Mouse (Mus musculus): ENCODE measurements around the gene Zcchc10.
"Not testable (repeated sequence)": the region's sequence is repeated elsewhere in the genome, so short reads cannot be mapped to it uniquely, and the experiment has no call there.

Gene Zcchc10

DNA sequence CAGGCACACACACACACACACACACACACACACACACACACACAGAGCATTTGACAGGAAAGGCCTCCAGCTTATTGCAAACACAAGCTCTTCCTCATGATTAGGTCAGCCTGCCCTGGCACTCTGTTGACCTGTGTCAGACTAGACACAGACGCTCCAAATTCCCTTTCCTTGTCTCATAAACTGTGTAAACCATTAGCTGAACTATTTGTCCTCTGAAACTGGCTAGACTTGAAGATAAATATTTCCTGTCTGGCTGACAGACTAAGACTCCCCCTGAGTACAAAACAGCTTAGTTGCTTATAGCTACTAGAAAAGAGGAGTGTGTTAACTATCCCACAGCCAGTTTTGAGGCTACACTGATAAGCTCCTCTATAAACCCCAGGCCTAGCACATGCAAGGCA, 9.7 kb upstream of the Zcchc10 start:
- ATAC-seq (ENCODE audit: insufficient number of reproducible peaks, low FRiP score, low TSS enrichment), result no peak

DNA sequence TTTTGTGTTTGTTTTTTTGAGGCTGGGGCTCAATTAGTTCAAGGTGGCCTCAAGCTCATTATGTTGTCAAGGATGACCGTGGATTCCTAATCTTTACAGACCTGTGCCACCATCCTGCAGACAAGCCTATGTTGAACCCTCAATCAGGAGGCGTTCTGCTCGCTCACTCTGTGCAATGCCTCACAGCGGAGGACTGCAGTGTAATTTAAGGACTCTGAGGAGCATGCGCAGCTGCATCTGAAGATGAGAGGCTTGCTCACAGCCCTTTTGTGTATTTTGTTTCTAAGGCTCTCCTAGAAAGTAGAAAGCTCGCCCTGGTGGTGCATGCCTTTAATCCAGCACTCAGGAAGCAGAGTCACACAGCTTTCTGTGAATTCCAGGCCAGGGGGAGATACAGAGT, 7.5 kb upstream of the Zcchc10 start:
- ATAC-seq (ENCODE audit: insufficient number of reproducible peaks, low FRiP score, low TSS enrichment), result no peak

DNA sequence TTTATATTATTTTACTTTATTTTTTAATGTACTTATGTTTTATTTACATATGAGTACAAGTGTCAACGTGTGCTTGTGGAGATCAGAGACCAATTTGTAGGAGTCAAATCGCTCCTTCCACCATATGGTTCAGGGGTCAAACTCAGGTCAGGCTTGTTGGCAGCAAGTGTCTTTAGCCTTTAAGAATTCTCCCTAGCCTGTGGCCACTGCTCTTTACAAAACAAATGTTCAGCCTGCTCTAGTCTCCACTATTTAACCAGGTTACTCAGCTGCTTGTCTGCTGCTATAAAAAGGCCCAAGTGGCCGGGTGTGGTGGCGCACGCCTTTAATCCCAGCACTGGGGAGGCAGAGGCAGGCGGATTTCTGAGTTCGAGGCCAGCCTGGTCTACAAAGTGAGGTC, 6.4 kb upstream of the Zcchc10 start:
- no peak for ATAC-seq (ENCODE audit: insufficient number of reproducible peaks, low FRiP score, low TSS enrichment)

DNA sequence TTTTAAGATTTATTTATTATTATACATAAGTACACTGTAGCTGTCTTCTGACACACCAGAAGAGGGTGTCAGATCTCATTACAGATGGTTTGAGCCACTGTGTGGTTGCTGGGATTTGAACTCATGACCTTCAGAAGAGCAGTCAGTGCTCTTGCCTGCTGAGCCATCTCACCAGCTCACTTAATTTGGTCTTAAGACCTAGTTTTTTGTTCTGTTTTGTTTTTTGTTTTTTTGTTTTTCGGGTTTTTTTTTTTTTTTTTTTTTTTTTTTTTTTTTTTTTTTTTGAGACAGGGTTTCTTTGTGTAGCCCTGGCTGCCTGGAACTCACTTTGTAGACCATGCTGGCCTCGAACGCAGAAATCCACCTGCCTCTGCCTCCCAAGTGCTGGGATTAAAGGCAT, 5.9 kb upstream of the Zcchc10 start:
- not testable (repeated sequence) for ATAC-seq (ENCODE audit: insufficient number of reproducible peaks, low FRiP score, low TSS enrichment)

DNA sequence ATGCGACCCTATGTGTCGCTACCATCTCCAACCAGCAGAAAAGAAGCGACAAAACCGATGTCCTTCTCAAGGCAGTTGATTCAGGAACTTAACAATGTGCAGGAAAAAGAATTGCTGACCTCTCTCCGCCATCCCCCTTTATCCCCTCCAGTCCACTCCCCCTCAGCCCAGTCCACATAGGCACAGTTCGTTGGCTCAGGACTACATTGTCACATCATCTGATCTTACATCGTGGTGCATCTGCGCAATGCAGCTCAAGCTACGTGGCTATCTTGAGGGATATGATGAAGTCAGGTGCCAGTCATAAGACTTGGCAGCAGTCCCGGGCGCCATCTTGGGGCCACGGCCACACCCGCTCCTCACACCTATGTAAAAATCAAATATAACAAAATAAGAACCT, 4.6 kb upstream of the Zcchc10 start:
- ATAC-seq (ENCODE audit: insufficient number of reproducible peaks, low FRiP score, low TSS enrichment), result not testable (repeated sequence)

DNA sequence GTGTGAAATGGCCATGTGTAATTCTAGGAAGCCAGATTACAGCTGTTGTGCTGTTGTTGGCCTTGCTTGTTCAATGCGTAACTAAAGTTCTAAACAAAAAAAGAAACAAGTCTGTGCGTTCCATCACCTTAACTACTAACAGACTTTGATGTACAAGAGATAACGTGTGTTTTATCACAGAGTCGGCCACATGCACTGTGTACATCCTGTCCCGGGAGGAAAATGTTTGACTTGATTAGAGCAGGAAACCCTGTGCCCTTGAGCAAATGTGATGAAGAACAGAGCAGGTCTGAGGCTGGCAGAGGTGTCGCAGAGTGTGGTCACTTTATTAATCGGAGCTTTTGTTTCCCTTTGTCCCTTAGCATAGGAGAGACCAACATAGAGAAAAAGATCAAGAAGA, 5.8 kb downstream of the Zcchc10 start:
- no peak for ATAC-seq (ENCODE audit: insufficient number of reproducible peaks, low FRiP score, low TSS enrichment)

DNA sequence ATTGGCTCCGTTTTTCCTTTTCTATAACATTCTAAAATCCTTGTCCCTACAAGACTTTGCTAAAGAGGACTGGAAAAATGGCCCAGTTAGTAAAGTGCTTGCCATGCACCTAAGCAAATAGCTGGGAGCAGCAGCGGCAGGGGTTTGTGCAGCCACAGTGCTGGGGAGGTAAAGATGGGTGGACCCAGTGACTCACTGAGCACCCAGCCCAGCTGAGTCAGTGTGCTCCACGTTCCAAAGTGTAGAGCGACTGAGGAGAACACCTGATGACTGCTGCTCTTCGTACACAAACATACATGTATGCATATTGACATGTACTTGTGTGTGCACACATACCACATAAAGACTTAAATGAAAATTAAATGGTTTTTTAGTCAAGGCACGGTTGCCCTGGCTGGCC, 6.6 kb downstream of the Zcchc10 start:
- ATAC-seq (ENCODE audit: insufficient number of reproducible peaks, low FRiP score, low TSS enrichment), result no peak

DNA sequence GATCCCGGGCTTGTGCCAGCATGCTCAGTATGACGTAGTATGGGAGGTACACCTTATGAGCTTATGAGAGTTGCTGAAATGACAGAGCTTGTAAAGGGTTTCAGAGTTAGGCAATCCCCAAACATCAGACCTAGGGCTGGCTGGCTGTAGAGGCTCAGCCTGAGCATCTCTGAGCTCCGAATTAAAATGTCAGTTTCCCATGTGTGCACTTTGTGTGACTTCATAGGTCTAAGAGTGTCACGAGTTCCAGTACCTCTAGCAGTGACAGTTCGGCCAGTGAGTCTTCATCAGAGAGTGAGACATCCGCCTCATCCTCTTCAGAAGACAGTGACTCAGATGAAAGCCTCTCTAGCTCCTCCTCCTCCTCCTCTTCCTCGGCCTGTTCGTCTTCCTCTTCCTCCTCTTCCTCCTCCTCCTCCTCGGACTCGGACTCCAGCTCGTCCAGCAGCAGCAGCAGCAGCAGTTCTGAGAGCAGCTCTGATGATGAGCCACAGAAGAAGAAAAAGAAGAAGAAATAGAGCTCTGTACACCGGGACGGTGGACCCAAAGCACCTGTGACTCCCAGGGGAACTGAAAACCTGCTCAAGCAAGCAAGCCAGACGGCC, 7.7 kb downstream of the Zcchc10 start:
- ATAC-seq (ENCODE audit: insufficient number of reproducible peaks, low FRiP score, low TSS enrichment), result no peak

DNA sequence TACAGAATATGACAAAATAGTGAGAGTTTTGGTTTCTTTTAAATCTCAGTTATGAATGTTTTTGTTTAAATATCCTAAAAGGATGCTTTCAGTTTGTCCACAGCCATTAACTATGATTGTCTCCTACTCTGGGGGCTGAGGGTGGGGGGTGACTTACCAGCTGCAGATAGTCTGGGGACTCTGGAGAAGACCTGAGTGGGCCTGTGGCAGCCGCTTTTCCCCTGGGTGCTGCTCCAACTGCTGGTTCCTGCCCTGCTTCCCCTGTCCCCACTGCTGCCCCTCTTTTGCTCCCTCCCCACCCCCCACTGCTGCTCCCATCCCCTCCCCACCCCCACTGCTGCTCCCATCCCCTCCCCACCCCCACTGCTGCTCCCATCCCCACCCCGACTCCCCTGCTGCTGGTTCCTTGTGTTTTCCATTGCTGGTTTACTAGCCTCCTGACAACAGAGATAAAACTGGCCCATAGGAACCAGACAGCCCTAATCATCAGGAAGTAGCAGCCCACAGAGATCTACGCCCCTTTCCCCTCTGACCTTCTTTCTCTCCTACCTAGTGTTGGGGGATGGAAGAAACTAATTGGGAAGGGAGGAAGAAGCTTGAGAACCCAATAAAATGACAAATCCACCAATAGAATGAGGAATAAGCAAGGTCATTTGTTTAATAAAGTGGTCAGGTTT, 11.2 kb downstream of the Zcchc10 start:
- no peak for ATAC-seq (ENCODE audit: insufficient number of reproducible peaks, low FRiP score, low TSS enrichment)

DNA sequence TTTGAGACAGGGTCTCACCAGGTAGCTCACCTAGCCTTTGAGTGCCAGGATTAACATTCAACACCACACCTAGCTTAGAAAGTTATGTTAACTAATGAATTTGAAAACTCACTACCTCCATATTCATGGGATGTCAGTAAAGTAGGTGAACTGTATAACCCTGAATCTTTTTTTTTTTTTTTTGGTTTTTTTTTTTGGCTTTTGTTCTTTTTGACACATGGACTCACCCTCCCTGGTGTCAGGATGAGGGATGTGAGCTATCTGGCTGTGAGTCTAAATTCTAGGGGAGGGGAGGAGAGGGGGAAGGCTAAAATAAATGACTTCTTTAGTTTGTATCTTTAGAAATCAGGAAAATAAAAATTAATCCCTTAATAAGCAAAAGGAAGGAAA, 11.7 kb downstream of the Zcchc10 start:
- no peak for ATAC-seq (ENCODE audit: insufficient number of reproducible peaks, low FRiP score, low TSS enrichment)

DNA sequence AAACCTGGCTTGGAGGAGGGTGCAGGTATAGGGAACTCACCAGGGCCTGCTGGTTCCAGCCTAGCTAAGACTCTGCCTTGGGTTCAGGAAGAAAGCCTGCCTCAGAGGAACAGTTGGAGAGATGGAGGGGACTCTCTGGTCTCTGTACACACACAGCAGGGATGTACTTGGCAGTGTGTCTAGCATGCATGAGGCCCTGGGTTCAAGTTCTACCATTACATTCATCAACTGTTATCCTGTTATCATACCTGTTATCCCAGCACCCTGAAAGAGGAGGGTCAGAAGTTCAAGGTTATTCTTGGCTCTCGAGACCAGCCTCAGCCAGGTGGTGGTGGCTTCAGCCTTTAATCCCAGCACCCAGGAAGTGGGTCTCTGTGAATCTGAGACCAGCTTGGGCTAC, 12.4 kb downstream of the Zcchc10 start:
- ATAC-seq (ENCODE audit: insufficient number of reproducible peaks, low FRiP score, low TSS enrichment), result no peak

DNA sequence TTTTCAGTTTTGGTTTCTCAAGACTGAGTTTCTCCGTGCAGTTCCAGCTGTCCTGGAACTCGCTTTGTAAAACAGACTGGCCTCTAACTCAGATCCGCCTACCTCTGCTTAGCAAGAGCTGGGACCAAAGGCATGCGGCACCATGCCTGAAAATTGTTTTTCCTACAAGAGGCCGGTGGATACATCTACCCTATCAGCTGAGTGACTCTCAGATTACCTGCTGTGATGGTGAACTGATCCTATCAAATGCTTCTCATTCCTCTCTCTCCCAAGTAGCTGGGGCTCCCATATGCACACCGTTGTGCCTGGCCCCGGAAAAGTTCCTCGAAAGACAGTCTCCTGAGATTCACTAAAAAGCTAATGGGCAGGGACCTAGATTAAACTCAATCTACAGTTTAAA, 13.2 kb downstream of the Zcchc10 start:
- no peak for ATAC-seq (ENCODE audit: insufficient number of reproducible peaks, low FRiP score, low TSS enrichment)

DNA sequence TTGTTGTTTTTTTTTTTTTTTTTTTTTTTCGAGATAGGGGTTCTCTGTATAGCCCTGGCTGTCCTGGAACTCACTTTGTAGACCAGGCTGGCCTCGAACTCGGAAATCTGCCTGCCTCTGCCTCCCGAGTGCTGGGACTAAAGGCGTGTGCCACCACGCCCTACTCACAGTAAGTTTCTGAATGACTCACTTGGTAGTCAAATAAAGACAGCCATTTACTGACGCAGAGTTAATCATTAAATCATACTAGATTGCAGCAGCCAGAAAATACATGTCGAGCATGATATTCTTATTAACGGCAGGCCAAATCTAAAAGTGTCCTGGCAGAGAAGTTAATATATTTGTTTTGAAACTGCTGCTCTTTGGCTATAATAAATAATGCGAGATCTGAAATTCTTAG, 16.5 kb downstream of the Zcchc10 start:
- not testable (repeated sequence) for ATAC-seq (ENCODE audit: insufficient number of reproducible peaks, low FRiP score, low TSS enrichment)

DNA sequence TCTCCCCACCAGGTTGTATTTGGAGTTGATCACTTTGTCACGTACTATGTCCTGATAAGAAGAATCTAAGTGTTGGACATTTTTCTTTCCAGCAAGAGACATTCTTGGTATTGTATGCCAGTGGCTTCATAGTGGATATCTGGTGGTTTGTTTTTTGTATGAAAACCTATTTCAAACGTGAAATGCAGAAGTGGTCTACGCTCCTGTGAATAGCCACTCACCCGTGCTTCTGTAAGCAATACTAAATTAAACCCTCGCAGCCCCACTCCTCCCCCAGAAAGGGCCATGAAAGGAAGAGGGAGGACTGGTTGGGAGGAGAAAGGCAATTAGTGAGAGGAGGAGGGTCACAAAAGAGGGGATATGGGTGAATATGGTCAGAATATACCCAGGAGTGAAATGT, 18.2 kb downstream of the Zcchc10 start:
- ATAC-seq (ENCODE audit: insufficient number of reproducible peaks, low FRiP score, low TSS enrichment), result no peak

DNA sequence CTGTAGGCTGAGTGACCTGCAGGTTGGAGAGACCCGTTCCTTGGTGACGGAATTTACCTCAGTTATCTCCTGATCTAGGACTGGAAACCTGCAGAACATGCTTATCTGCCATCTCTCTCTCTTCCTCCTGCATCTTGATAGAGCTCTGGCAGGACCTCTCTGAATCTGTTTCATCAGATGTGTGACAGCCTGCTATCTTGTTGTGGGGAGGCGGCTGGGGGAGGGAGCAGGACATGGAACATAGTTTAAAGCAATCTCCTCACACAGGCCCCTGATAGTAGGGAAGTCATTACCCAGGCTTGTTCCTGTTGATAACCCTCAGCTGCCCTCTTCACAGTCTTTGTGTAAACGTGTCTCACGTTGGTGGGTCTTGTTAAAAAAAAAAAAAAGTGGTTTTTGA, 20.8 kb downstream of the Zcchc10 start:
- ATAC-seq (ENCODE audit: insufficient number of reproducible peaks, low FRiP score, low TSS enrichment), result no peak

DNA sequence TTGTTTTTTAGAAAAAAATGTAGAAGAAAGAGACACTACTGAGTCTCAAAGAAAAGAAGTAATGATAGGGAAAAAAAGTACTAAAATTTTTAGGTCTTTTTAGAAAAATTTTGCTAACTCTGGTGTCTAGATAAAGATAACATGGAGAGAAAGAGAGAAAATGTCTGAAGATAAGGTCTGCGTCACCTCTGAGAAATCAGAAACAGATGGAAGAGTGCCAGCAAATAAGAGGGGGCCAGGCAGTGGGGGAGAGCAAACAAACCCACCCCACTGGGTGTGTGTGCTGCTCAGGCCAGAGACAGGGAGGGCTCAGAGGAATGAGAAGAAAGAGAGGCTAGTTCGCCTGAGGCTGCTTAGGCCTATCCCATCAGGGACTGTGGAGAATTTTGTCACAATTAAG, 21.3 kb downstream of the Zcchc10 start:
- ATAC-seq (ENCODE audit: insufficient number of reproducible peaks, low FRiP score, low TSS enrichment), result no peak

DNA sequence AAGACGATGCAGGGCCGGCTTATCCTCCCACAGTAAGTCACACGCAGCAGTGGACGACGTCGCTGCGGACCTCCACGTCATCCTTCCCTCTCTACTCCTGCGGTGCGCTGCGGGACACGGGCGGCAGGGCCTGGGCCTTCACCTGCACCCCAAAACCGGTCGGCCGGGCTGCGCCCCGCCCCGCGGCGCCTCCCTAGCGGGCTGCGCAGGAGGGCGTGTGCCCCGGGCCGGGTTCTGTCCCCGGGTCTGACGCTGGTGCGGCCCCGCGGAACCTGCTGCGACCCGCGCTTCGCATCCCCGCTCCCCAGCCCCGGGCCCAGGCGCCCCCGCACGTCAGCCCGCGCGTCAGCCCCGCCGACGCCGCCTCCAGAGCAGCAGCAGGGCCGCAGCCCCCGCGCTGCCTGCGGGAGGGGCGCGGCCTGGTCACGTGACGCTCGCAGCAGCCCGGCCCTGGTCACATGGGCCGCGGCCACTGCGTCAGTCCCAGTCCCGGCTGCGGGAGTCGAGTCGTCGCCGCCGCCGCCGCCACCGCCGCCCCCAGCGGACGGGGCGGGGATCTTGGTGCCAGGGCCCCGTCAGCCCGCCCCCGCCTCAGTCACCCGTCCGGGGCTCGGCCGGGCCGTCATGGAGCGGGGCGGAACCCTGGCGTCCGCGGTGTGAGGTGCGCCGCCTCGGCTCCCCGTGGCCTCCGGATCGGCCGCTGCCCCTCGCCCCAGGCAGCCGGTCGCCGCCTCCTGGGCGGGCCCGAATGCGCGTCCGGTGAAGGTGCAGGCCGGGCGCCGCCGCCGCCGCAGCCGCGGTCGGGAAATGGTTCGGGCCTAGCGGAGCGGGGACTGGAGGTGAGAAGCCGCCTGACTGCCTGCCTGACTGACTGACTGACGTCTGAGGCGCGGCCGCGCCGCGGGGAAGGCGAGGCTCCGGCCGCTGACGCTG, 26.1 kb downstream of the Zcchc10 start, which contains the start of gene Aff4:
Aff4 (plus strand) TSS at position 543 of the 933 bp plus-strand sequence.
- ATAC-seq (ENCODE audit: insufficient number of reproducible peaks, low FRiP score, low TSS enrichment), result peak; percentile 82

DNA sequence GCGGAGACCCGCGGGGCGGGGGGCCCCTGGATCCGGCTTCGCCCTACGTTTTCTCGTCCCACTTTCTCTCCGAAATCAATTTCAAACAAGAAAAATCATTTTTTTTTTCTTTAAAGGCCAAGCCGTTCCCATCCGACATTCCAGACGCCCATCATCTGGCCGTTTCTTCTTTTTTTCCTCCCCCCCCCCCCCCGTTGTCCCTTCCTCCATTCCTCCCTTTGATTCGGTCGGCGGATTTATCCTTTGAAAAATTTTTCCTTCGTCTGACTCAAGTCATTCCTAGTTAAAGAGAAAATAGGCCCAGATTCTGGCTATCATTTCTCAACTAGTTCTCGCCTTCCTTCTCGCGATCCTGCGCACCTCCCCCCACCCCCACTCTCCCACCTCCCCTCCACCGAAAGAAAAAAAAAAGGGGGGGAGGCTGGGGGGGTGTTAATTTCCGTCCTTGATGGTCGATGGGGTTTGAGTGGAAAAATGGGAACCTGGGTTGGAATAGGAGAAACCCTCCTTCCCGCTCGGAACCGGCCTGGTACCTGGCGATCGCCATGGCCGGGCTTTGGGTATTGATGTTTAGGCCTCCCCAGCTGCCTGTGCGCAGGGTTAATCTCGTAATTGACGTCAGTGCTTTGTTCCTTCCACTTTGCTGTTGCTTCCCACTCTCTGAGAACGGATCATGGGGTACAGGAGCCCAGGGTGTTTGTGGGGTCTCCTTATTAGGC, 26.9 kb downstream of the Zcchc10 start:
- no peak for ATAC-seq (ENCODE audit: insufficient number of reproducible peaks, low FRiP score, low TSS enrichment)

DNA sequence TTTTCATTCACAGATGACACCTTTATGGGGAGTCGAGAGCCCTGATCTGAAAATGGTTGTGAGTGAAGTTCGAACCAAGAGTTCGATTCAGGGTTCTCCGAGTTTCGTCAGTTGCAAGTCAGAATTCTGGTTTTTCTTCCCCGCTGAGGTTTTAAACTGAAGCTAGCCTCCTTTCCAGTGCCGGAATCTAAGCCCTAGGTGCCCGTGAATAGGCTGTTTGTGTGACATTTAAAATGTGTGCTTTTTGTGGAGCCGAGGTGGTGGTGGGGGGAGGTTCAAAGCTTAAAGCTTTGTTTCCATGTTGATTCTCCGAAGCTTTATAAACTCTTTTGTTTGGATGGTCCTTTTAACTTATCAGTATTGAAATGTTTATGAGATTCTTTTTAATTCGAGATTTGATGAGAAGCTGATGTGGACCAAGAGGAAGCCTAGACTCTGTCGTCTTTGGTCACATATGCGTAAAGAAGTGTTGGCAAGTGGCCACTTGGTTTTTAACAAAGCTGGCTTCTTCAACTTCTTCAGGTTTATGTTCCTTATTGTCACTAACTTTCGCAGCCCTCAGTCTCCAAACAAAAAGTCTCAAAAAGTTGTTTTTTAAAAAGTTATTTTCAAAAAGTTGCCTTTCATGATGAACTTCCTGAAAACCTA, 27.6 kb downstream of the Zcchc10 start:
- no peak for ATAC-seq (ENCODE audit: insufficient number of reproducible peaks, low FRiP score, low TSS enrichment)

DNA sequence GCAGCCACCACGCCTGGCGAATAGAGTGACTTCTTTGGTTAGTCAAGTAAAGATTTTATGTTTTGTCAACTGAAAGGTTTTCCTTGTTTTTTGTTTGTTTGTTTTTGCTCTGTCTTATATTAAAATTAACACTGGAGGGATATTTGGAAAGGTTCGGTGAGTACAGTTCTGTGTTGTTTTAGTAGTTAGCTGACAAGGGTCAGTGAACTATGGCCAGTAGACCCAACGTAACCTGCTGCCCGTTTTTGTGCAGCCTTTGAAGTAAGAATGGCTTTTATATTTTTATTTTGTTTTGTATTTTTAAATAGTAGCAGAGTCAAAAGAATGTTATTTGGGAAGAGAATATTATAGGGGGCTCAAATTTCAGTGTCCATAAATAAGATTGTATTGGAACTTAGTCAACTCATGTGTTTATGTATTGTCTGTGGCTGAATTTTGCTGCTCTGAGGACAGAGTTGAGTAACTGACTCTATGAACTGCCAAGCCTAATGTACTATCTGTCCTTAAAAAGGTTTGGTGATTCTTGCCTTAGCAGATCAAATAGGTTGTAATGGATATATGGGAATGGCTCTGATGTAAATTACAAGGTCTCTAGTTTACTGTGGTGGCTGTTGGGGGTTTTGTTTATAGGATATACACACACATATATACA, 34.2 kb downstream of the Zcchc10 start:
- ATAC-seq (ENCODE audit: insufficient number of reproducible peaks, low FRiP score, low TSS enrichment), result no peak

Measured in cerebellum, adult (tissue).